Mouse (Mus musculus): ENCODE measurements at regions not wholly inside any gene's neighbourhood (a gene's known extent, or its start where the extent isn't known, plus 50 kb on each side); places are given as distances from the start of the nearest gene placed in this dataset.

DNA sequence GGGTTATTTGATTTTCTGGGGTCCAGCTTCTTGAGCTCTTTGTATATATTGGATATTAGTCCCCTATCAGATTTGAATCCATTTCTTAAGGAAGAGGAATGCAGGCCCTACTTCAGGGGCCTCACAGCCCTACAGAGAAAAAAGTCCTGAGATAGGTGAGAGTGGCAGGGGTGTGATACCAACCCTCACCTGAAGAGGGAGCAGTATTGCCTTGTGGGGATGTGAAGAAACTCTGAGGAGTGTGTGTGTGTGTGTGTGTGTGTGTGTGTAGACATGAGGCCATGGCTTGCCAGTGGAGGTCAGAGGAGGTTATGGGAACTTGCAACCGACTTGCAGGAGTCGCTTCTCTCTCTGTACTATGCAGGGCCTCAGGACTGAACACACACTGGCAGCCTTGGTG lies 141.2 kb downstream of the Tex29 start:
- DNase-seq: peak; percentile 25 to 39

DNA sequence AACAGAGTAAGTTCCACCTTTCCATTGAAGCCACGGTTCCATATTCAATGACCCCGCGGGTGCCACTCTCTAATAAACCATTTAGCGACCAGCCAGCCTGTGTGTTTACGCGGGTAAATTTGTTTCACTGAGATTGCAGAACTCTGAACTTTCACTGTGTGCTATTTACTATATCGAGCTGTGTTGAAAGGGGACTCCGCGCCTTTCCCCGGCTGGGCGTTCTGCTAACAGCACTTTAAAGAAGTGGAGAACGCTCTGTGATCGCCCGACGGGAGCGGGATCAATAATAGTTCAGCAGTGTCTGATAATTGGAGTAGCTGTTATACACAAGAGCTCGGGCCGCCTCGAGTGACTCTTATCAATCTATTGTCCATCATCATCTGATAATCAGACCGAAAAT lies 149.8 kb downstream of the Tex29 start:
- DNase-seq: no peak

DNA sequence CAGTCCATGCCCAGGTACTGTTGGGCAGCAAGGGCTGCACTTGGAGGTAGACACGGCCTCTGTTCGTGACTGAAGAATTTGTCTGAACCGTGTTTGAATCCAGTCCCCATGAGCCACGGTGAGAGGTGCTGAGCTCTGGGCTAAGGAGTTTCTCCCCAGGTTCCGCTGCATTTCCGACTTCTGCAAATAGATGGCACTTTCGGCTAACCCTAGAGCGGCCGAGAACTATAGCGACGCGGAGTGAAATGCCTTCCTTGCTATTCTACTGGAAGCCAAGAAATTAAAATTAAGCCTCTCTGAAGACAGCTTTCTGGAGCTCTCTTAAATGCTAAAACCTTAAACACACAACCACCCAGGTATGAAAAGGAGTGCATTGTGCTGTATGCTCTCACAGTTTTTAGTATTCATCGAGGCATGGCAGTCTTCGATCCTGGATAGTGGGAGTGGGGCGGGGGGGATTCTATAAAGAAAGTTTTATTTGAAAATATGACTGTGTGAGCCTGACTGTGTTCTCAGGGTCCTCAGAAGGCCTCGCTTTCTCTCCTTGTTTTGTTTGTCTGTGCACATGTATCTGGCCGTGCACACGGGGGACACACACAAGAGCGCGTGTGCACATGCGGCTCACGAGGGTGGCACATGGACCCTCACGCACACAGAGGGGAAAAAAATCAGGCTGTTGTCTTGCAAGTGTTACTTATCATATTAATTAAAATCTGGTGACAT lies 159.6 kb downstream of the Tex29 start:
- no peak for DNase-seq

- no peak for DNase-seq
These were observed 160.2 kb downstream of the Tex29 start for GRCm38 (mm10) chr8:12000459-12000789.

DNA sequence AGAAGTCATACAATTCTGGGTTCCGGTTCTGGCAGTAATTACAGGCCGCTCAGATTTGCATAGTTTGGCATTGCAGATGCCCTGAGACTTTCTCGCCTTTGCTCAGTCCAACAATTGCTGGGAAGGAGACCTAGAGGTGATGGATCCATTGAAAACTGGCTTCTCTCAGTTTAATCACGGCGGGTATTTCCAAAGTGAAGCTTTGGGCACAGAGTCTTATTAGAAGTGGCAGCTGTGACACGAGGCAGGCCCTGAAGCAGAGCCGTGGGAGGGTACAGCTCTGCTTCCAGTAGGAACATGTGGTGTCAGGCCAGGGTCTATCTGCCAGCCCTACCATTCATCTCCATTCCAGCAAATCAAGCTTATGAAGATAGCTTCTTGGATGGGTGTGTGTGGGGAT lies 164.0 kb downstream of the Tex29 start:
- DNase-seq: no peak

- DNase-seq: no peak
These were observed 172.5 kb downstream of the Tex29 start for GRCm38 (mm10) chr8:12012769-12013168.

- DNase-seq: no peak
These were observed 177.5 kb downstream of the Tex29 start for GRCm38 (mm10) chr8:12017750-12018149.

DNA sequence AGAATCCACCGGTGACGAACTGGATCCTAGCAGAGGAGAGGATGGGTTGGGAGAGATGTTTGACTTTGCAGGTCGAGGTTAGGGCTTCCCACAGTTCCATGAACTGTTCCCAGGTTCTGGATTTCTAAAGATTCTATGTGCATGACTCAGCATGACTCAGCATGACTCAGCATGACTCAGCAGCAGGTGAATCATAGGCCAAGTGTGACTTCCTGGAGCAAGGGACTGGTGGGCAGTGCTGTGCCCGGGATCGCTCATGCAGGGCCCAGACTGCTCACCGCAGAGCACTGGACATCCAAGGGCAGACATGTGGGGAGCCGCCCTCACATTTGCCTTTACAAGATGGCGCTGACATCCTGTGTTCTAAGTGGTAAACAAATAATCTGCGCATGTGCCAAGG lies 179.0 kb downstream of the Tex29 start:
- no peak for DNase-seq

GRCm38 (mm10) chr8:12023669-12024390 lies 183.6 kb downstream of the Tex29 start:
- DNase-seq: no peak

DNA sequence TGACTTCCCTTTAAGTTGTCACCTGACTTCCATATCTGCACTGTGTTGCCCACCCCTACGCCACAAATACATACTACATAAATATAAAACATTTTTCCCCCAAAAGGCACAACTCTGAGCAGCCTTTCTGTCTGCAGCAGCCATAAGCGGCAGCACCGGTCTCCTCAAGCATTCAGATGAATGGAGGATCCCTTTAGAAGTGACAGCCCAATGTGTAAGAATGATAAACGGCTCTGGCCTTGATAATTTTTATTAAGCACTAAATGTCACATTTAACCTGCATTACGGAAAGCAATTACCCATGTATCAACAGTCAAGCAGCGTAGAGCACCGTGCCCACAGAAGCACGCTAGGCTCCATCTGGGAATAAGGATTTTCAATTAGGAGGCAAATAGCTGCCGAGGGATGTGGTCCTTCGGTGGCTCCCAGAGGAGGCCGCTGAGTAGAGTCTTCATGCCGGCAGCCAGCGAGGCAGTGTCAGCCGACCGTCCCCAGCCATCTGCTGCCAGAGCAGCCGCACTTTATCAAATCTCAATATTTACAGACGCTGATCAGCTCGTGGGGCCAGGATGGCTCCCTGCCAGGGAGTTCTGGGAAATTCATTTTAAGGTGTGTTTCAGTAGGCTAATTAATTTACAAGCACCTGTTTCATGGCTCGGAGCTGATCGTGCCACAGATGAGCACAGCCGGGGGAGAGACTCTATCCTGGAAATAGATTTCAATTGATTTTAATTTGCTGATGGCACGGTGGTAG lies 190.3 kb downstream of the Tex29 start:
- DNase-seq: no peak

- no peak for DNase-seq
These were observed 191.5 kb downstream of the Tex29 start for GRCm38 (mm10) chr8:12031796-12032195.

DNA sequence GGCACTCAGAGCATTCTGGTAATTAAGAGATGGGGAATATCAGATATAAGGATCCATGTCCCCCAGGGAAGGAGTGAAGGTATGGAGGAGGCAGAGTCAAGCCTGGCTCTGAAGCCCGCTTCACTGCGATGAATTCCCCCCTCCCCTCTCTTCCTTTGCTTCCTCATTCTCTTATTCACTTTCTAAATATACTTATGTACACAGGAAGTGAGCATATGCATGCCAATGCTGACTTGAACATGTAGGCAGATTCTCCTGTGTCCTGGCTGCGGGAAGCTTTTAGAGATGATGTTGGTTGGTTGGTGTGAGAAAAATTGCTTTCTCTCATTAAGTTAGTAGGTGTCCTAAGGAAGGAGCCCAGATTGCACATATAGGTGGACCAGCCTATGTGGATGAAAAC lies 192.1 kb downstream of the Tex29 start:
- no peak for DNase-seq

- no peak for DNase-seq
These were observed 196.1 kb downstream of the Tex29 start for GRCm38 (mm10) chr8:12036349-12036748.

DNA sequence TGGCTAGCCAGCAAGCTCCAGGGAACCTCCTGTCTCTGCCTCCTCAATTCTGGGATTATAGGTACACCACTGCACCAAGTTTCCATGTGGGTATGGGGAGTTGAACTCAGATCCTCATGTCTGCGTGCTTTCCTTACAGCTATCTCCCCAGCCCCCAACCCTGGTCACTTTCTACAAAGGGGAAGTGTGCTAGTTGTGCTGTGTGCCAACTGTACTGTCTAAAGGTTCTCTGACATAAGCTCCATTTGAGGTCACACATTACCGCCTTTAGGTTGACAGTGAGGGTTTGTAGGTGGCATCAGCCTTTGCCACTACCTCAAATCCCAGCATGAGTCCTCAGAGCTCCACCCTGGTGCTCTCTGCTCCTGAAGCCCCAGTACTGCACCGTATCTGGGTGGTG lies 200.7 kb downstream of the Tex29 start:
- no peak for DNase-seq

DNA sequence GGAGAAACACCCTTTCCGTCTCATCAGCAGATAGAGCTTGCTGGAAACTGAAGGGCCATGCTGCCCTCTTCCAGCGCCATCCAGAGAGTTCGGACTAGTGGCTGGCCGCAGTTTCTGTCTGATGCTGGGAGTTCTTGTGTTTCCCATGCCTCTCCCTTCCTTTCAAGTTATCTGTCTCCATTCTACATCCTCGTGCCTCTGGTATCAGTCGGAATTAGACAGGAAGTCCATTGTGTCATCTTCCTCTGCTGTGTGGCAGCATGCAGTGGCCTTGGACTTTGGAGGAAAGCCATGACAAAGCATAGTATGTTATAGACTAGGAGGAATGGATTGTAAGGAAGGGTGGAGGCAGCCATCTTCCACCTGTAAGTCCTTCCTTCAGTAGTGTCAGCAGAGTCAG lies 201.4 kb downstream of the Tex29 start:
- DNase-seq: no peak

DNA sequence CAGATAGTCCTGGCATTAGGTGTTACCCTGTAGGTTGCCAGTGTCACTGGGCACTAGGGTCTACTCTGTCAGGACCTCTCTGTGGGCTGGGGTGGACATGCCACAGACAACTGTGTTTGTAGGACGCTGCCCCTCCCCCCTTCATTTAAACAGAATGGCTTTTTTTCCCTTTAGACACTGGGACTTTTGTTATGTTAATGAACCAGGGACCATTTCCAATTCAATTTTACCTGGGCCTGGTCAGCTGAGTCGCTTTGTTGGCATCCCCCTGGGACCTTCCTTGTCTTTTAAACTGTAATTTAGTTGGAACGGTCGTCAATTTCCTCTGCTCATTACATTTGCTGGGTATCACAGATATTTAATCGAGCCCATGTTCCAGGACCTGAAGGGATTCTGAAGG lies 210.6 kb downstream of the Tex29 start:
- DNase-seq: no peak

GRCm38 (mm10) chr8:12051357-12051756 lies 211.1 kb downstream of the Tex29 start:
- no peak for DNase-seq

GRCm38 (mm10) chr8:12055931-12056330 lies 215.7 kb downstream of the Tex29 start:
- no peak for DNase-seq

- no peak for DNase-seq
These were observed 217.4 kb upstream of the A230072I06Rik start for GRCm38 (mm10) chr8:12061237-12061636.

- no peak for DNase-seq
These were observed 215.9 kb upstream of the A230072I06Rik start for GRCm38 (mm10) chr8:12062710-12063109.

DNA sequence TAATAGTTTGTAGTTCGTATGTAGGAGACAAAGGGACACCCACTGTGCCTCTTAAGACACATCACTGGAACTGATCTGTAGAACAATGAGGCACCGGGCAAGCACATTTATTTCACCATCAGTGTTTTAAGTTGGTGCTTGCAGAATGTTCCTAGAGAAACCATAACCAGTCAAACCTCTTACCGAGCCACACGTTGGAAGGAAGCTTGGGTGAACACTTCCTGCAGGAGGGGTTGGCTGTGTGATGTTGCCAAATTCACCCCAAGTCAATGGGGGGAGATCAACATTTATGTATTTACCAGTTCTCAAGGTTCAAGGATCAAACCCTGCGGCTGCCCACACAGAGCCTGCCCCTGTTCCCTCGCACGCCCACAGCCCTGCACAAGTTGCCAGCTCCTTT lies 214.0 kb upstream of the A230072I06Rik start:
- DNase-seq: no peak

DNA sequence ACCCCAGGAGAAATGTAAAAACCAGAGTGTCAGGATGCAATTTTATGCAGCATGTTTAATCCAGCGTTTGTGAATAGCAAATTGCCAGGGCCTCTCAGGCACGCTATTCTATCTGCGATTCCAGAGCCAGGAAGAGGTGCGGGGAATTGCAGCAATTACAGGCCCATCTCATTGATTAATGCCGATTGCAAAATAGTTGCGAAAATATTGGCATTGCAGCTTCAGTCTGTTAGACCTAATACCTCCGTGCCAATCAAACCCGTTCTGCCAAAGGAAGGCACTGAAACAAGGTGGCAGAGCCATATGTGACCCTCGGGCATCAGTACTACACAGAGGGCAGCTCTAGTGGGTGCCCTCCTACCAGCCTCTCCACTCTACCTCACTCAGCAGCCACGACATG lies 212.2 kb upstream of the A230072I06Rik start:
- no peak for DNase-seq

DNA sequence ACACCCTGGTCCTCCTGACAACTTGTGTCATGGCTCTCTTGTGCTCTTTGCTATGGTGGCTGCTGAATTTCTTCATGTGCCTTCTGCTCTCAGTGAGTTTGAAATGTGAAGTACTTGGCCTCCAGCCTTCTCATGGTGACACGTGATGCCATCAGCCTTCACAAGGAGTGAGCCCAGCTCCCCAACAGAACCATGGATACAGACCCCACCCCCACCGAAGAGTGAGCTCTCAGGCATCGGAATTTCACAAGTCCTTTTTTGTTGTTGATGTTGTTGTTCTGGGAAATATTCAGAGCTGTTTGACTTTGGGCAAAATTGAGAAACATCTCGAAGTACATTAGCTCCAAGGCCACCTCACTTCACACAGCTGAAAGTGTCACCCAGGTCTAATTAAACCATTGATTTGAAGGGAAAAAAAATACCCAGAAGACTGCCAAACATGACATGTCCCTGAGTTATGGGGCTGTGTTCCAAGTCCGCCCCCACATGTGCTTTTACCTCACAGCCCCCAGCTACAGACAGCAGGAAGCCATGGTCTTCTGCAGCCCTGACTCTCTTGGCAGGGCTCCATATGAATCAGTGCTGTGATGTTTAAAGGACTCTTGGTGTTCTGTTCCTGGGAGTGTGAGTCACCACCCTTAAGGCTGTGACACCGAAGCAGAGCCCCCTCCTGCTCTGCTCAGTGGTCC lies 205.2 kb upstream of the A230072I06Rik start:
- no peak for DNase-seq

Data from B cell, adult 2 months (primary cell).